Mouse (Mus musculus) olfactory bulb, adult 2 months (tissue): ENCODE measurements at regions not wholly inside any gene's neighbourhood (a gene's known extent, or its start where the extent isn't known, plus 50 kb on each side); places are given as distances from the start of the nearest gene placed in this dataset.

Source experiments
- CTCF ChIP-seq: fragments of 200-500 bp; IDR thresholded peaks from 2 replicates; pipeline ENCODE4 v1.5.1; 2012; ENCODE audit warnings: low read depth, mild to moderate bottlenecking, low read length, moderate library complexity; ENCODE audit not compliant: insufficient read depth
- POLR2A ChIP-seq: fragments of 200-500 bp; IDR thresholded peaks from 2 replicates; pipeline ENCODE4 v1.6.1; 2012; ENCODE audit warnings: mild to moderate bottlenecking, low read depth, low read length, moderate library complexity; ENCODE audit not compliant: insufficient read depth

GRCm38 (mm10) chr10:8114530-8114929, 158.5 kb upstream of the Tab2 start:
- TF ChIP-seq POLR2A (no peak), CTCF (no peak)
